Mouse (Mus musculus): ENCODE data around the gene Phactr1.
"Not testable (repeated sequence)": the region's sequence is repeated elsewhere in the genome, so short reads cannot be mapped to it uniquely, and the experiment has no call there.

The Phactr1 gene

GRCm38 (mm10) chr13:42920062-42920461, 239.6 kb downstream of the Phactr1 start:
- DNase-seq (ENCODE audit: low read depth, low spot score) = no peak

- no peak for DNase-seq (ENCODE audit: low read depth, low spot score)
Observed at GRCm38 (mm10) chr13:42921769-42922450, 241.5 kb downstream of the Phactr1 start.

GRCm38 (mm10) chr13:42927778-42928177, 247.4 kb downstream of the Phactr1 start:
- no peak for DNase-seq (ENCODE audit: low read depth, low spot score)

GRCm38 (mm10) chr13:42929529-42930235, 249.3 kb downstream of the Phactr1 start:
- no peak for DNase-seq (ENCODE audit: low read depth, low spot score)

- no peak for DNase-seq (ENCODE audit: low read depth, low spot score)
Observed at GRCm38 (mm10) chr13:42932046-42932445, 251.6 kb downstream of the Phactr1 start.

GRCm38 (mm10) chr13:42934538-42935126, 254.2 kb downstream of the Phactr1 start:
- no peak for DNase-seq (ENCODE audit: low read depth, low spot score)

- DNase-seq (ENCODE audit: low read depth, low spot score) = no peak
Observed at GRCm38 (mm10) chr13:42937871-42938270, 257.4 kb downstream of the Phactr1 start.

- no peak for DNase-seq (ENCODE audit: low read depth, low spot score)
Observed at GRCm38 (mm10) chr13:42938346-42938745, 257.9 kb downstream of the Phactr1 start.

GRCm38 (mm10) chr13:42940271-42940670, 259.8 kb downstream of the Phactr1 start:
- DNase-seq (ENCODE audit: low read depth, low spot score) = no peak

GRCm38 (mm10) chr13:42944106-42944505, 263.7 kb downstream of the Phactr1 start:
- no peak for DNase-seq (ENCODE audit: low read depth, low spot score)

GRCm38 (mm10) chr13:42945201-42945600, 264.8 kb downstream of the Phactr1 start:
- DNase-seq (ENCODE audit: low read depth, low spot score) = not testable (repeated sequence)

GRCm38 (mm10) chr13:42948717-42949265, 268.4 kb downstream of the Phactr1 start:
- no peak for DNase-seq (ENCODE audit: low read depth, low spot score)

- DNase-seq (ENCODE audit: low read depth, low spot score) = no peak
Observed at GRCm38 (mm10) chr13:42949336-42949735, 268.9 kb downstream of the Phactr1 start.

- no peak for DNase-seq (ENCODE audit: low read depth, low spot score)
Observed at GRCm38 (mm10) chr13:42950056-42950455, 269.6 kb downstream of the Phactr1 start.

GRCm38 (mm10) chr13:42952037-42952721, 271.8 kb downstream of the Phactr1 start:
- DNase-seq (ENCODE audit: low read depth, low spot score) = no peak

GRCm38 (mm10) chr13:42953071-42953470, 272.6 kb downstream of the Phactr1 start:
- DNase-seq (ENCODE audit: low read depth, low spot score) = no peak

GRCm38 (mm10) chr13:42954116-42954515, 273.7 kb downstream of the Phactr1 start:
- no peak for DNase-seq (ENCODE audit: low read depth, low spot score)

GRCm38 (mm10) chr13:42956327-42956726, 275.9 kb downstream of the Phactr1 start:
- no peak for DNase-seq (ENCODE audit: low read depth, low spot score)

GRCm38 (mm10) chr13:42957856-42958255, 277.4 kb downstream of the Phactr1 start:
- DNase-seq (ENCODE audit: low read depth, low spot score) = no peak

GRCm38 (mm10) chr13:42958867-42959266, 278.4 kb downstream of the Phactr1 start:
- DNase-seq (ENCODE audit: low read depth, low spot score) = no peak

- no peak for DNase-seq (ENCODE audit: low read depth, low spot score)
Observed at GRCm38 (mm10) chr13:42961561-42961960, 281.1 kb downstream of the Phactr1 start.

GRCm38 (mm10) chr13:42968537-42968936, 288.1 kb downstream of the Phactr1 start:
- DNase-seq (ENCODE audit: low read depth, low spot score) = no peak

All from A20 (cell line).